Mouse (Mus musculus) CH12.LX (cell line): ENCODE data around the gene Tnfsf12. TPM values are rescaled to one million over a fixed set of nuclear protein-coding genes. Genes with fewer than 3 reads are reported as not detected.

Source experiments
- DNase-seq: peaks from one replicate; pipeline ENCODE4 v3.0.0-alpha.2; 2013; ENCODE audit errors: extremely low read depth
- H3K27ac ChIP-seq: 2 replicates; pipeline ENCODE4 v1.5.1; 2012; ENCODE audit warnings: low read depth, mild to moderate bottlenecking, control low read depth, moderate library complexity; ENCODE audit not compliant: insufficient read depth
- H3K27me3 ChIP-seq: replicated peaks from 2 replicates; pipeline ENCODE3; 2012; ENCODE audit warnings: inconsistent platforms
- H3K36me3 ChIP-seq, 2 experiments: replicated peaks in 1 of 2; 2 replicates each; pipeline versions ENCODE3 to v1.6.1; 2012; ENCODE audit warnings: inconsistent platforms in 1 of 2, low read length in 1 of 2, mild to moderate bottlenecking in 1 of 2, mixed read lengths in 1 of 2, moderate library complexity in 1 of 2; ENCODE audit not compliant: control insufficient read depth in 1 of 2, insufficient read depth in 1 of 2
- H3K4me1 ChIP-seq, 2 experiments: 2 replicates each; pipeline ENCODE4 v1.6.1; 2012; ENCODE audit warnings: inconsistent platforms in 1 of 2, moderate library complexity in 1 of 2; ENCODE audit not compliant: insufficient read depth in 2 of 2, control insufficient read depth in 1 of 2
- H3K4me2 ChIP-seq: 2 replicates; pipeline ENCODE4 v1.6.1; 2012; ENCODE audit warnings: low read depth, mild to moderate bottlenecking, control low read depth; ENCODE audit not compliant: poor library complexity, insufficient read depth, severe bottlenecking
- H3K4me3 ChIP-seq, 3 experiments: fragments of 150-350 bp in 1 of 3; sonication (generic) in 1 of 3; replicated peaks in 1 of 3; 2 replicates each; pipeline versions ENCODE3 to v1.5.1; 2011 to 2012; ENCODE audit warnings: low read depth in 2 of 3, low read length in 2 of 3, mild to moderate bottlenecking in 2 of 3, moderate library complexity in 2 of 3, control low read depth in 1 of 3, improper control_type of control experiment in 1 of 3, inconsistent platforms in 1 of 3, mixed read lengths in 1 of 3; ENCODE audit not compliant: poor library complexity in 1 of 3
- H3K79me2 ChIP-seq: replicated peaks from 2 replicates; pipeline ENCODE4 v1.6.1; 2012; ENCODE audit warnings: mild to moderate bottlenecking, moderate library complexity; ENCODE audit not compliant: control insufficient read depth, poor library complexity, insufficient read depth, severe bottlenecking; ENCODE audit errors: extremely low read depth
- H3K9ac ChIP-seq: 2 replicates; pipeline ENCODE4 v1.6.1; 2012; ENCODE audit warnings: low read depth, mild to moderate bottlenecking, control low read depth, moderate library complexity; ENCODE audit not compliant: insufficient read depth
- H3K9me3 ChIP-seq: replicated peaks from 2 replicates; pipeline ENCODE3; 2012; ENCODE audit warnings: low read length, inconsistent platforms, mixed read lengths
- CTCF ChIP-seq, 2 experiments: IDR thresholded peaks in 1 of 2; conservative IDR thresholded peaks in 1 of 2; 2 replicates each; pipeline ENCODE4 v1.5.1; 2011 to 2012; ENCODE audit warnings: low read depth in 2 of 2, low read length in 2 of 2, improper control_type of control experiment in 1 of 2, inconsistent platforms in 1 of 2, mild to moderate bottlenecking in 1 of 2, moderate library complexity in 1 of 2
- ELF1 ChIP-seq: IDR thresholded peaks from 2 replicates; pipeline ENCODE4 v1.6.1; 2014; ENCODE audit warnings: low read depth, mild to moderate bottlenecking, inconsistent platforms, low read length, improper control_type of control experiment
- ETS1 ChIP-seq: conservative IDR thresholded peaks from 2 replicates; pipeline ENCODE4 v1.6.1; 2012; ENCODE audit warnings: low read depth, mild to moderate bottlenecking, inconsistent platforms, low read length, improper control_type of control experiment, moderate library complexity
- IRF4 ChIP-seq: IDR thresholded peaks from 2 replicates; pipeline ENCODE4 v1.6.1; 2014; ENCODE audit warnings: low read depth, mild to moderate bottlenecking, inconsistent platforms, low read length, improper control_type of control experiment
- JUND ChIP-seq: conservative IDR thresholded peaks from 2 replicates; pipeline ENCODE4 v1.6.1; 2011; ENCODE audit warnings: low read depth, low read length, improper control_type of control experiment
- KAT2A ChIP-seq: IDR thresholded peaks from 2 replicates; pipeline ENCODE4 v1.6.1; 2012; ENCODE audit warnings: low read length, improper control_type of control experiment, inconsistent platforms; ENCODE audit not compliant: insufficient replicate concordance
- MXI1 ChIP-seq: IDR thresholded peaks from 2 replicates; pipeline ENCODE4 v1.6.1; 2011; ENCODE audit warnings: mild to moderate bottlenecking, low read depth, low read length, improper control_type of control experiment
- POLR2AphosphoS2 ChIP-seq: IDR thresholded peaks from 2 replicates; pipeline ENCODE4 v1.6.1; 2011; ENCODE audit warnings: low read depth, low read length, improper control_type of control experiment
- RCOR1 ChIP-seq: conservative IDR thresholded peaks from 2 replicates; pipeline ENCODE4 v1.6.1; 2012; ENCODE audit warnings: low read depth, mild to moderate bottlenecking, inconsistent platforms, low read length, improper control_type of control experiment
- UBTF ChIP-seq: IDR thresholded peaks from 2 replicates; pipeline ENCODE4 v1.6.1; 2012; ENCODE audit warnings: low read depth, mild to moderate bottlenecking, inconsistent platforms, low read length, improper control_type of control experiment, moderate library complexity
- USF2 ChIP-seq: conservative IDR thresholded peaks from 2 replicates; pipeline ENCODE4 v1.6.1; 2011; ENCODE audit warnings: low read depth, low read length, improper control_type of control experiment
- ZKSCAN1 ChIP-seq: IDR thresholded peaks from 2 replicates; pipeline ENCODE4 v1.6.1; 2012; ENCODE audit warnings: low read depth, inconsistent platforms, low read length, improper control_type of control experiment, borderline replicate concordance
- dilution Hi-C: fragments of 300-500 bp; cut with MboI; formaldehyde crosslinking; loops from 2 replicates; pipeline ENCODE4 v1.14.3; 2020; ENCODE audit warnings: low sequenced_read_pairs; ENCODE audit not compliant: extremely low pct_unique_long_range_greater_than_20kb, extremely low pct_ligation_motif_present
- in situ Hi-C: fragments of 300-500 bp; cut with MboI; formaldehyde crosslinking; loops from 3 replicates; pipeline ENCODE4 v1.14.3; 2019; ENCODE audit warnings: low sequenced_read_pairs, low pct_ligation_motif_present, low pct_unique_long_range_greater_than_20kb, mixed read lengths
- polyA plus RNA-seq: library from polyadenylated mRNA; unstranded; fragments of >175 nt; gene quantifications from 2 replicates; pipeline ENCODE4 v1.2.1, GENCODE M21; 2012; ENCODE audit warnings: low read depth; ENCODE audit not compliant: insufficient read length
- total RNA-seq, 2 experiments: library from RNA; depleted of rRNA; stranded (reverse); fragments of 300-350 nt in 1 of 2; fragments of >200 nt in 1 of 2; gene quantifications; 2 replicates each; pipeline ENCODE4 v1.2.3; 2012 to 2014

Gene Tnfsf12
- total and polyA plus RNA-seq, 3 experiments = not detected

- Histone ChIP-seq H3K9me3 (peaks cover 3% of the 10 kb centered on the region), H3K36me3 (no peaks in the 10 kb centered on the region), H3K4me3 (no peak overlapping the region), H3K27ac (no peak overlapping the region), H3K4me1 (no peaks in the 10 kb centered on the region), H3K79me2 (no peaks in the 10 kb centered on the region), H3K4me2 (no peak overlapping the region), H3K9ac (no peak overlapping the region), H3K27me3 (peaks cover 2% of the 10 kb centered on the region)
- in situ Hi-C loops = no loop called here
- TF ChIP-seq JUND (no peak), ZKSCAN1 (no peak), USF2 (no peak)
- dilution Hi-C loops = no loop called here
- DNase-seq = no peak
Observed at GRCm38 (mm10) chr11:69718661-69719060, 23.0 kb upstream of the Tnfsf12 start.

- H3K4me1 ChIP-seq = no peaks in the 10 kb centered on the region
- dilution Hi-C loops = no loop called here
- peaks cover 3% of the 10 kb centered on the region for H3K9me3 ChIP-seq
- TF ChIP-seq MXI1 (no peak), KAT2A (no peak), POLR2AphosphoS2 (no peak), RCOR1 (no peak), UBTF (no peak), ETS1 (no peak)
- no peaks in the 10 kb centered on the region for H3K79me2 ChIP-seq
- DNase-seq = no peak
- H3K36me3 ChIP-seq = no peaks in the 10 kb centered on the region
- H3K4me3 ChIP-seq = no peak overlapping the region
- no peak overlapping the region for H3K9ac ChIP-seq
- H3K4me2 ChIP-seq = no peak overlapping the region
- H3K27ac ChIP-seq = no peak overlapping the region
- in situ Hi-C loops = no loop called here
- H3K27me3 ChIP-seq = peaks cover 2% of the 10 kb centered on the region
Observed at GRCm38 (mm10) chr11:69716953-69717352, 21.3 kb upstream of the Tnfsf12 start.

- Histone ChIP-seq H3K4me1 (no peaks in the 10 kb centered on the region), H3K27me3 (peaks cover 2% of the 10 kb centered on the region), H3K9ac (no peak overlapping the region), H3K36me3 (no peaks in the 10 kb centered on the region), H3K79me2 (no peaks in the 10 kb centered on the region), H3K27ac (no peak overlapping the region), H3K9me3 (peaks cover 3% of the 10 kb centered on the region), H3K4me2 (no peak overlapping the region), H3K4me3 (no peak overlapping the region)
- TF ChIP-seq IRF4 (no peak), ELF1 (no peak), CTCF (conservative IDR thresholded peaks at IDR 0.05 in 1 of 2, IDR thresholded peaks at IDR 0.05 in 1 of 2; ENCODE audit: low read depth in 2 of 2, low read length in 2 of 2) (no peak), POLR2AphosphoS2 (no peak)
- dilution Hi-C loops = no loop called here
- in situ Hi-C loops = no loop called here
- DNase-seq = no peak
Observed at GRCm38 (mm10) chr11:69715929-69716328, 20.3 kb upstream of the Tnfsf12 start.
